36 mouse cellular contexts compared by ENCODE assay signal in the genomic region with DNA sequence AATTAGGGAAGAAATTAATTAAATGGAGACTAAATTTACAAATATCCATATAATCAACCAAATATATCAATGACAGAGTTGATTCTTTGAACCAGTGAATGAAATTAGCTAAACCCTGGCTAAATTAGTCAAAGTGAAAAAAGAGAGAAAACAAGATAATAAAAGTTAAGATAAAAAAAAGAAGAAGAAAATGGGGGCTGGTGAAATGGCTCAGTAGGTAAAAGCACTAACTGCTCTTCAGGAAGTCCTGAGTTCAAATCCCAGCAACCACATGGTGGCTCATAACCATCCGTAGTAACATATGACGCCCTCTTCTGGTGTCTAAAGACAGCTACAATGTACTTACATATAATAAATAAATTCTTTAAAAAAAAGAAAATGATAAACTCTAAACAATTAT. TPM values are rescaled to one million over a fixed set of nuclear protein-coding genes. Genes with fewer than 3 reads are reported as not detected.
"Had no signal": no experiment of that assay in that cellular context is flagged by ENCODE, and none has a peak within 500 bp of the region (broad histone marks: within the 10 kb centered on the region; RNA-seq: fewer than 3 reads in every experiment).

No protein-coding gene starts in this region.

- H3K27ac ChIP-seq: heart, embryonic 10.5 days; heart, embryonic 13.5 days; heart, embryonic 15.5 days; hindbrain, embryonic 10.5 days; hindbrain, embryonic 12.5 days; hindbrain, embryonic 13.5 days; hindbrain, embryonic 14.5 days; hindbrain, embryonic 15.5 days; hindbrain, postnatal 0 days; intestine, embryonic 15.5 days; kidney, embryonic 15.5 days; kidney, postnatal 0 days; layer of hippocampus, adult 2 months; left cerebral cortex, adult 2 months had no signal

- H3K27me3 ChIP-seq: heart, embryonic 12.5 days; heart, embryonic 13.5 days; heart, embryonic 15.5 days; hindbrain, embryonic 12.5 days; hindbrain, embryonic 15.5 days; intestine, embryonic 15.5 days had no signal

- H3K4me1 ChIP-seq: heart, embryonic 10.5 days; heart, embryonic 12.5 days; heart, embryonic 13.5 days; heart, embryonic 15.5 days; hindbrain, embryonic 10.5 days; hindbrain, embryonic 12.5 days; hindbrain, embryonic 13.5 days; hindbrain, embryonic 15.5 days; intestine, embryonic 15.5 days; kidney, embryonic 15.5 days had no signal

- H3K9me3 ChIP-seq: heart, embryonic 10.5 days; heart, embryonic 12.5 days; heart, embryonic 13.5 days; heart, embryonic 15.5 days; hindbrain, embryonic 10.5 days; hindbrain, embryonic 12.5 days; hindbrain, embryonic 13.5 days; hindbrain, embryonic 15.5 days; intestine, embryonic 15.5 days; kidney, embryonic 15.5 days had no signal

- ATAC-seq: hindbrain, embryonic 16.5 days; hindbrain, postnatal 0 days; inflammation-experienced regulatory T-cells, adult 6 months; intestine, embryonic 15.5 days; intestine, embryonic 16.5 days; intestine, postnatal 0 days had no signal

- H3K36me3 ChIP-seq: heart, embryonic 10.5 days; heart, embryonic 12.5 days; heart, embryonic 13.5 days; heart, embryonic 15.5 days; hindbrain, embryonic 10.5 days; hindbrain, embryonic 12.5 days; hindbrain, embryonic 13.5 days; hindbrain, embryonic 15.5 days; intestine, embryonic 15.5 days; kidney, embryonic 15.5 days had no signal

- DNase-seq: heart, postnatal 10 days; heart, postnatal 14 days; heart, postnatal 36 days; heart, postnatal 4 days; kidney, adult 11 months; kidney, adult 18-20 months; kidney, adult 2 months; kidney, adult 8-10 months; kidney, adult 9 months; kidney, postnatal 10 days; kidney, postnatal 14 days; kidney, postnatal 25 days; kidney, postnatal 36 days; kidney, postnatal 4 days; layer of hippocampus, adult 9-11 months; layer of hippocampus, postnatal 36 days had no signal

- H3K4me3 ChIP-seq: heart, embryonic 10.5 days; heart, embryonic 12.5 days; heart, embryonic 13.5 days; heart, embryonic 15.5 days; hindbrain, embryonic 10.5 days; hindbrain, embryonic 12.5 days; hindbrain, embryonic 13.5 days; hindbrain, embryonic 15.5 days; intestine, embryonic 15.5 days; kidney, embryonic 15.5 days; layer of hippocampus, adult 2 months; left cerebral cortex, adult 2 months had no signal

- H3K4me2 ChIP-seq: heart, embryonic 11.5 days; heart, embryonic 12.5 days; heart, embryonic 13.5 days; heart, embryonic 15.5 days; hindbrain, embryonic 12.5 days; hindbrain, embryonic 13.5 days; hindbrain, embryonic 14.5 days; hindbrain, embryonic 15.5 days; intestine, embryonic 15.5 days; kidney, embryonic 15.5 days had no signal

- H3K9ac ChIP-seq: heart, embryonic 12.5 days; heart, embryonic 13.5 days; heart, embryonic 15.5 days; hindbrain, embryonic 12.5 days; hindbrain, embryonic 13.5 days; hindbrain, embryonic 14.5 days; hindbrain, embryonic 15.5 days; intestine, embryonic 15.5 days; kidney, embryonic 15.5 days had no signal

RNA-seq across cellular contexts. Expression of a gene that starts 22.7 kb away (rescaled TPM):
- polyA plus RNA-seq: inflammation-experienced regulatory T-cells, adult 6 months had no signal
